Mouse (Mus musculus): Measurements from ENCODE around the gene Klrd1. TPM values are rescaled to one million over a fixed set of nuclear protein-coding genes. Genes with fewer than 3 reads are reported as not detected.
"Not testable (repeated sequence)": the region's sequence is repeated elsewhere in the genome, so short reads cannot be mapped to it uniquely, and the experiment has no call there.

Gene Klrd1
- polyA plus RNA-seq, 1 experiment from 2014 or later: not detected

DNA sequence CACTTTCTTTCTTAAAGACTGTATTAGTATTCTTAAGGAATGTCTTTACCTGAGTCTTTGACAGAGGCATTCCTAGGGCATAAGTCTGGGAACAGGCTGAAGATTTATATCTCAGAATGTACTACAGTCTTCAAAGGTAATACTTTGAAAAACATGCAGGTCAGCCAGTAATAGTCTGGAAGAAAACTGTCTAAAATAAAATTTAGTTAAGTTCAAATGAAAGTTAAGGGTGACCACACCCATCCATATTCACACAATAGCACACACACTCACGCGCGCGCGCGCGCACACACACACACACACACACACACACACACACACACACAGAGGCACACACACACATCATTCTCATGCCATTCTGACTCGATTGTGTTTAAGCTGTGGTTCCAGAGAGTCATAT is 14.0 kb upstream of the Klrd1 start, which contains the start of gene Klre1:
Gene Klre1, plus strand, starts transcription at position 301 of the 400 bp plus-strand sequence.
- no peaks in the 10 kb centered on the region for H3K36me3 ChIP-seq
- H3K27ac ChIP-seq: no peak within 1 kb of the TSS
- H3K9ac ChIP-seq: no peak within 1 kb of the TSS
- H3K27me3 ChIP-seq: no peaks in the 10 kb centered on the region
- no peak for ATAC-seq (ENCODE audit: insufficient number of reproducible peaks, insufficient read depth, low FRiP score, low TSS enrichment, low read depth)
- 93% methylated on average over 8 of the region's 8 CpGs for WGBS
- H3K4me2 ChIP-seq: no peak within 1 kb of the TSS
- H3K4me1 ChIP-seq: no peaks in the 10 kb centered on the region
- H3K9me3 ChIP-seq: no peaks in the 10 kb centered on the region
- no peak within 1 kb of the TSS for H3K4me3 ChIP-seq

DNA sequence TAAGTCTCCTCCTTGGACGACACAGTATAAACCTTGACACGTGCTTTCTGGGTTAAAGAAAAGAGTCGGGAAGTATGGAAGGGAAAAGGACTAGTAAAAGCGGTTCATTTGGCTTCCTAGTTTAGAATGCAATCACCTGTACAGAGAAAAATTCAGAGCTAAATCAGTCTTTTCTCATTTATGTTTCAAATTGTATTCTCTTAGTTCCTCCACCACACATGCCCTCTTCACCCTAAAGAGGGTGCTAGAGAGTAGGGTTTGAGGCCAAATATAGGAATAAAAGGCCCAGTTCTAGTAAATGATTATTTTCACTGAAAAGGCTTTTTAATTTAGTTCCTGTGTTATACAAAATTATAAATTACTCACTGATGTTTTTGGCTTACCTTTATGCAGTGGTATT is 10.3 kb upstream of the Klrd1 start:
- no peaks in the 10 kb centered on the region for H3K36me3 ChIP-seq
- no peaks in the 10 kb centered on the region for H3K9me3 ChIP-seq
- ATAC-seq (ENCODE audit: insufficient number of reproducible peaks, insufficient read depth, low FRiP score, low TSS enrichment, low read depth): no peak
- no peak overlapping the region for H3K4me2 ChIP-seq
- H3K27me3 ChIP-seq: no peaks in the 10 kb centered on the region
- no peak overlapping the region for H3K9ac ChIP-seq
- no peaks in the 10 kb centered on the region for H3K4me1 ChIP-seq
- 61% methylated on average over 4 of the region's 4 CpGs for WGBS
- H3K27ac ChIP-seq: no peak overlapping the region
- H3K4me3 ChIP-seq: no peak overlapping the region

DNA sequence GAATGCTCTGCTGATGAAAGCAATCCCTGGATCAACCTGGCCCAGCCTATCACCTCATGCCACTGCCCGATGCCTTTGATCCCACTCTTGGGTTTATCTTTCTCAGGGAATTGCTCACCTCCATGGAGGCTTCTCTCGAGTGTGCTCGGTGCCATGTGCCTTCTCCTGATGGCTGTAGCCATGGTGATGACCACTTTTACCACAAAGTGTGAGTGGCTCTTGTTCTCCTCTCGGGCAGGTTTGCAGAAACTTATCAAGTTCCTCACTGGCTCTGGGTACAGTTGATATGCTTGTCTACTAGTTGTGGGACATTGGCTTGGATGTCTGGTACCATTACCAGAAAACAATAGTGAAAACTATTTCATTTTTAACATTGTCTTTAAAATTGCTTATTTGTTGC is 9.7 kb upstream of the Klrd1 start:
- 81% methylated on average over 4 of the region's 4 CpGs for WGBS
- Histone ChIP-seq H3K27me3 (no peaks in the 10 kb centered on the region), H3K9ac (no peak overlapping the region), H3K4me2 (no peak overlapping the region), H3K4me3 (no peak overlapping the region), H3K9me3 (no peaks in the 10 kb centered on the region), H3K4me1 (no peaks in the 10 kb centered on the region), H3K27ac (no peak overlapping the region), H3K36me3 (no peaks in the 10 kb centered on the region)
- no peak for ATAC-seq (ENCODE audit: insufficient number of reproducible peaks, insufficient read depth, low FRiP score, low TSS enrichment, low read depth)

DNA sequence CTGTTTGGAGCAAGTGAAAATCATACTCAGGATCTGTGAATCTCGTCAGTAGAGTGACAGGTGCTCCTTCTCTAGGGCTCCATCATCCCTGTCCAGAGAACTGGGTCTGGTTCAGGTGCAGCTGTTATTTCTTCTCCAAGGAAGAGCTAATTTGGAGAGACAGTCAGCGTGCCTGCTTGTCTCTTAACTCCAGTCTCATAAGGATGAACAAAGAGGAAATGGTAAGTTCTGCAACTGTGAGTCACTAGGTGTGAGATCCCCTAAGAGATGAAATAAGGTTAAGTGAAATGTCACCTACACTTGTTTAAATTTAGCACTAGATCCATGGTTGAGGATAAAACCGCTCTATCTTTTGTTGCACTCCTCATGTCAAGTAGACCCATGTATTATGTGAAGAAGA is 8.6 kb upstream of the Klrd1 start:
- ATAC-seq (ENCODE audit: insufficient number of reproducible peaks, insufficient read depth, low FRiP score, low TSS enrichment, low read depth): no peak

DNA sequence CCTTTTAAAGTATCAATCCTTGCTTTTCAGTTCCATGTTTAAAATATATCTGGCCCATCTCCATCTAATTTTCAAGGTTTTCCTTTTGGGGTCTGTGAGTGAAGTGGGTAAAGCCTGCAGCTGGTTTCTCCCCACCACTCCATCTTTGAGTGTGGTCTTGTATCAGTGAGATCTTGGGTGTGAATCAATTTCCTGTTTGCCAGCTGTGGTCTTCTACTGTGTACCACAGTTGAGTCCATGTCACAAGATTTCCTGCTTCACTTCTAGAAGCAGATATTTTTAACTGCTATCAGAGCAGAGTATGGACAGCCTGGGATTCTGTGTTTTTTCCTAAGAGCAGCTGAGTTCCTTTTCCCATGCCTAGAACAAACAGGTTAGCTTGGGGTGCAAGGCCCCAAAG is 16.8 kb downstream of the Klrd1 start:
- ATAC-seq (ENCODE audit: insufficient number of reproducible peaks, insufficient read depth, low FRiP score, low TSS enrichment, low read depth): no peak
- no peaks in the 10 kb centered on the region for H3K9me3 ChIP-seq
- no peaks in the 10 kb centered on the region for H3K4me1 ChIP-seq
- no peak overlapping the region for H3K9ac ChIP-seq
- H3K27ac ChIP-seq: no peak overlapping the region
- no peak overlapping the region for H3K4me3 ChIP-seq
- H3K36me3 ChIP-seq: no peaks in the 10 kb centered on the region
- H3K27me3 ChIP-seq: no peaks in the 10 kb centered on the region
- H3K4me2 ChIP-seq: no peak overlapping the region

More for the DNA sequence above, 8.6 kb upstream of the Klrd1 start:
- Histone ChIP-seq H3K27ac (no peak overlapping the region), H3K27me3 (no peaks in the 10 kb centered on the region), H3K4me1 (no peaks in the 10 kb centered on the region), H3K4me3 (no peak overlapping the region), H3K4me2 (no peak overlapping the region), H3K36me3 (no peaks in the 10 kb centered on the region), H3K9ac (no peak overlapping the region), H3K9me3 (no peaks in the 10 kb centered on the region)
- WGBS: 74% methylated on average over 3 of the region's 3 CpGs

DNA sequence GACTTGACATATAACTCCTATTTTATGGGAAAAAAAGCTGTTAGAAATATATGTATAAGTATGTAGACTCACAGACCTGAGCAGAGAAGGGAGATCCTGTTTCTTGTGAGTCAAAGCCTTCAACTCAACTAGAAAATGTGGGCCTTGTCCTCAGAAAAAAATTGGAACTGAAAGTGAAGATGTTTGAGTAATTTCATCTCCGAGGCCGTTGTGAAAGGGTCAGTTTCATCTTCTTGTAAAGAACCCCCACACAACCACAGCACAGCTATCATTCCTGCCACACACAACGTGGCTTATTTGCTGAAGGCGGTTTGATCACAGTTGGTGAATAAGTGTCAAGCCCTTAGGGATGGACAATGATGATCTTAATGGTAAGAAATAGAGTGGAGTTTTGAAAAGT is 32.2 kb downstream of the Klrd1 start, which contains the start of gene Klrk1:
Gene Klrk1, minus strand, starts transcription at position 130 of the 400 bp plus-strand sequence.
- no peak for ATAC-seq (ENCODE audit: insufficient number of reproducible peaks, insufficient read depth, low FRiP score, low TSS enrichment, low read depth)

DNA sequence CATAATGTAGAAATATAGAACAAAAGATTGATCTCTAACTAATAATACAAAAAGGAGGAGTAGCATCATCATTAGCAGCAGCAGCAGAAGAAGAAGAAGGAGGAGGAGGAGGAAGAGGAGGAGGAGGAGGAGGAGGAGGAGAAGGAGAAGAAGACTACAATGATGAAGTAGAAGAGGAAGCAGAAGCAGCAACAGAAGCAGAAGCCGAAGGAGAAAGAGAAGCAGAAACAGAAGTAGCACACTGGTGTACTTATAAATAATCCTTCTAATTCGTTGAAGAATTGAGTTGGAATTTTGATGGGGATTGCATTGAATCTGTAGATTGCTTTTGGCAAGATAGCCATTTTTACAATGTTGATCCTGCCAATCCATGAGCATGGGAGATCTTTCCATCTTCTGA is 39.5 kb downstream of the Klrd1 start:
- H3K4me2 ChIP-seq; H3K4me3 ChIP-seq; H3K9ac ChIP-seq; H3K9me3 ChIP-seq; H3K4me1 ChIP-seq; H3K36me3 ChIP-seq; H3K27me3 ChIP-seq; ATAC-seq (ENCODE audit: insufficient number of reproducible peaks, insufficient read depth, low FRiP score, low TSS enrichment, low read depth); H3K27ac ChIP-seq: not testable (repeated sequence)
- WGBS: 78% methylated on average over 2 of the region's 2 CpGs

More for the DNA sequence above, 32.2 kb downstream of the Klrd1 start, which contains the start of gene Klrk1:
- Histone ChIP-seq H3K4me3 (no peak within 1 kb of the TSS), H3K27ac (no peak within 1 kb of the TSS), H3K36me3 (no peaks in the 10 kb centered on the region), H3K4me2 (no peak within 1 kb of the TSS), H3K27me3 (no peaks in the 10 kb centered on the region), H3K9me3 (no peaks in the 10 kb centered on the region), H3K4me1 (no peaks in the 10 kb centered on the region), H3K9ac (no peak within 1 kb of the TSS)
- 76% methylated on average over 4 of the region's 4 CpGs for WGBS

DNA sequence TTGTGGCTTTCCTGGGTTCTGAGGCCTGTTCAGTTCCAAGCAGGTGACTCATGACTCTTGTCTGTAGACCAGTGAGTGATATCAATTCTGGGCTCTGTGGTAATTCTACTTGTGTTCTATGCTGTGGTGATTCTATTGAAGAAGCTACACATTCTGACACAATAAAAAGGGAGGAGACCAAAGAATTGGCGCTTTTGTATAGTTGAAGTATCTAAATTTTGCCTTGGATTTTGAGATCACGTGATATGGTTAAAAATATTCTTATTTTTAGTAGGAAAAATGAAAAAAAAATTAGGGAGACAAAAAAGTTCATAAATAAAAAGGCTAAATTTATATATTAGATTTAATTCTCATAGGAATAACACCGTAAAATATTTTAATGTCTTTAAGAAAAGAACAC is 51.7 kb downstream of the Klrd1 start, which contains the start of gene Klrc3:
Gene Klrc3, minus strand, starts transcription at position 101 of the 400 bp plus-strand sequence.
- H3K9me3 ChIP-seq; H3K9ac ChIP-seq; H3K4me2 ChIP-seq; H3K27me3 ChIP-seq; H3K4me3 ChIP-seq; H3K4me1 ChIP-seq; H3K27ac ChIP-seq; ATAC-seq (ENCODE audit: insufficient number of reproducible peaks, insufficient read depth, low FRiP score, low TSS enrichment, low read depth); H3K36me3 ChIP-seq: not testable (repeated sequence)
- WGBS: 82% methylated on average over 3 of the region's 3 CpGs

DNA sequence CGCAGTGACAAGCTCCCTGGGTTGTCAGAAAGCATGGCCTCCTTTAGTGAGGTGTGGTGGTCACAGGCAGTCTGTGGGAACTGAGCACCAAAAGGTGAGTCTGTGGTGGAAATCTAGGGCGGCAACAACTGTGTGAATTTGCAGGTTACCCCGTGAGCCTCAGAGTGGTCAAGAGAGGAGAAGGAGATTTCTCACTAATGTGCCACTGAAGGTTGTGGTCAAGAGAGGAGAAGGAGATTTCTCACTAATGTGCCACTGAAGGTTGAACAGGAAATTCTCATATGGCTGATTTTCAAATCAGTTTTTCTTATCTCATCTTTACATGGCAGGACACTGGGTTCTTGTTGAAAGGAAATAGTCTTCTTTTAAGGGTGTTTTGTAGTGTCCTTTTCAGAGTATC is 52.5 kb downstream of the Klrd1 start:
- not testable (repeated sequence) for H3K4me2 ChIP-seq; H3K4me3 ChIP-seq; H3K36me3 ChIP-seq; H3K9ac ChIP-seq; ATAC-seq (ENCODE audit: insufficient number of reproducible peaks, insufficient read depth, low FRiP score, low TSS enrichment, low read depth); H3K27ac ChIP-seq; H3K4me1 ChIP-seq; H3K27me3 ChIP-seq; H3K9me3 ChIP-seq
- 90% methylated on average over 2 of the region's 3 CpGs for whole genome bisulfite sequencing

Other genes with a start within 250 kb of the Klrd1 start
- 1.4 and 1.8 TPM in 2 replicates for gene Clec12a, start 249.1 kb upstream of the Klrd1 start, polyA plus RNA-seq (2015; fragmentation: Nextera tagmentation; extraction: Ambion mirVana)
- gene Clec12b, start 205.9 kb upstream of the Klrd1 start, polyA plus RNA-seq (2015; fragmentation: Nextera tagmentation; extraction: Ambion mirVana): not detected in 2 replicates
- 2.7 and 2.9 TPM in 2 replicates for gene Clec1b, start 194.5 kb upstream of the Klrd1 start, polyA plus RNA-seq (2015; fragmentation: Nextera tagmentation; extraction: Ambion mirVana)
- 0.06 and 0.08 TPM in 2 replicates for gene Clec9a, start 182.9 kb upstream of the Klrd1 start, polyA plus RNA-seq (2015; fragmentation: Nextera tagmentation; extraction: Ambion mirVana)
- 2.3 and 2.7 TPM in 2 replicates for gene Clec1a, start 139.8 kb upstream of the Klrd1 start, polyA plus RNA-seq (2015; fragmentation: Nextera tagmentation; extraction: Ambion mirVana)
- not detected in 2 replicates for gene Olr1, start 84.6 kb upstream of the Klrd1 start, polyA plus RNA-seq (2015; fragmentation: Nextera tagmentation; extraction: Ambion mirVana)
- not detected in 2 replicates for gene Tmem52b, start 79.2 kb upstream of the Klrd1 start, polyA plus RNA-seq (2015; fragmentation: Nextera tagmentation; extraction: Ambion mirVana)
- 50.5 and 55.2 TPM in 2 replicates for gene Gabarapl1, start 58.6 kb upstream of the Klrd1 start, polyA plus RNA-seq (2015; fragmentation: Nextera tagmentation; extraction: Ambion mirVana)
- not detected in 2 replicates for gene Klre1, start 13.9 kb upstream of the Klrd1 start, polyA plus RNA-seq (2015; fragmentation: Nextera tagmentation; extraction: Ambion mirVana)
- gene Klrk1, start 32.1 kb downstream of the Klrd1 start, polyA plus RNA-seq (2015; fragmentation: Nextera tagmentation; extraction: Ambion mirVana): 0.08 and 0.15 TPM in 2 replicates
- gene Klrc3, start 51.6 kb downstream of the Klrd1 start, polyA plus RNA-seq (2015; fragmentation: Nextera tagmentation; extraction: Ambion mirVana): not detected in 2 replicates
- gene Klrc2, start 68.9 kb downstream of the Klrd1 start, polyA plus RNA-seq (2015; fragmentation: Nextera tagmentation; extraction: Ambion mirVana): not detected in 2 replicates
- gene Klrc1, start 87.2 kb downstream of the Klrd1 start, polyA plus RNA-seq (2015; fragmentation: Nextera tagmentation; extraction: Ambion mirVana): not detected in 2 replicates
- gene Klri1, start 125.3 kb downstream of the Klrd1 start, polyA plus RNA-seq (2015; fragmentation: Nextera tagmentation; extraction: Ambion mirVana): not detected in 2 replicates
- not detected in 2 replicates for gene Klri2, start 148.7 kb downstream of the Klrd1 start, polyA plus RNA-seq (2015; fragmentation: Nextera tagmentation; extraction: Ambion mirVana)
- gene Gm156, start 192.5 kb downstream of the Klrd1 start, polyA plus RNA-seq (2015; fragmentation: Nextera tagmentation; extraction: Ambion mirVana): not detected in 2 replicates